Mouse (Mus musculus) spleen, postnatal 10 days (tissue): ENCODE measurements around the gene Tmem59l.
A peak's percentile ranks its signal among the peaks of the same experiment; 100 is the strongest.

Experiments
- DNase-seq, 2 experiments: peaks; one replicate each; pipeline ENCODE4 v3.0.0; 2021 to 2022; ENCODE audit warnings: low spot score in 2 of 2

The Tmem59l gene

GRCm38 (mm10) chr8:70507027-70507393 lies 19.9 kb upstream of the Tmem59l start:
- DNase-seq: no peak

GRCm38 (mm10) chr8:70506328-70507026 lies 19.3 kb upstream of the Tmem59l start, which contains the start of gene Rex1bd:
Rex1bd (minus strand) TSS chr8:70506752.
- DNase-seq: peak; percentile 97

GRCm38 (mm10) chr8:70505698-70506327 lies 18.7 kb upstream of the Tmem59l start:
- DNase-seq: peak in 1 of 2 experiments; percentile 37

GRCm38 (mm10) chr8:70504851-70505250 lies 17.7 kb upstream of the Tmem59l start:
- peak; percentile 86 to 91 for DNase-seq

- DNase-seq: peak in 1 of 2 experiments; percentile 39
Observed at GRCm38 (mm10) chr8:70504291-70504716, 17.1 kb upstream of the Tmem59l start.

- DNase-seq: peak; percentile 72 to 78
Observed at GRCm38 (mm10) chr8:70503062-70503750, 16.0 kb upstream of the Tmem59l start.

- no peak for DNase-seq
Observed at GRCm38 (mm10) chr8:70502540-70502939, 15.4 kb upstream of the Tmem59l start.

GRCm38 (mm10) chr8:70501820-70502529 lies 14.8 kb upstream of the Tmem59l start:
- no peak for DNase-seq

GRCm38 (mm10) chr8:70500386-70501301 lies 13.5 kb upstream of the Tmem59l start:
- DNase-seq: peak in 1 of 2 experiments; percentile 77

GRCm38 (mm10) chr8:70495771-70496062 lies 8.6 kb upstream of the Tmem59l start:
- no peak for DNase-seq

- no peak for DNase-seq
Observed at GRCm38 (mm10) chr8:70495001-70495770, 8.0 kb upstream of the Tmem59l start.

- DNase-seq: peak in 1 of 2 experiments; percentile 16
Observed at GRCm38 (mm10) chr8:70494416-70494945, 7.3 kb upstream of the Tmem59l start.

GRCm38 (mm10) chr8:70493692-70494415 lies 6.7 kb upstream of the Tmem59l start:
- DNase-seq: peak in 1 of 2 experiments; percentile 9

- DNase-seq: no peak
Observed at GRCm38 (mm10) chr8:70492664-70493640, 5.8 kb upstream of the Tmem59l start, which contains the start of gene Crlf1. Crlf1 (plus strand) TSS chr8:70493158.

GRCm38 (mm10) chr8:70490880-70491495 lies 3.8 kb upstream of the Tmem59l start:
- DNase-seq: no peak

GRCm38 (mm10) chr8:70490061-70490879 lies 3.1 kb upstream of the Tmem59l start:
- no peak for DNase-seq

GRCm38 (mm10) chr8:70489576-70489975 lies 2.4 kb upstream of the Tmem59l start:
- no peak for DNase-seq
